Mouse (Mus musculus): ENCODE data around the gene Josd2. TPM values are rescaled to one million over a fixed set of nuclear protein-coding genes. Genes with fewer than 3 reads are reported as not detected.

The Josd2 gene
- polyA plus RNA-seq, 1 experiment from 2014 or later, result 61.8 TPM

- no peak overlapping the region for H3K27ac ChIP-seq (ENCODE audit: low read length)
- H3K27me3 ChIP-seq (replicated peaks; ENCODE audit: control insufficient read depth, insufficient read depth, low read length), result no peaks in the 10 kb centered on the region
- no peak overlapping the region for H3K9ac ChIP-seq (replicated peaks; ENCODE audit: low read depth, low read length)
- peaks cover 44% of the 10 kb centered on the region for H3K36me3 ChIP-seq (ENCODE audit: control insufficient read depth, insufficient read depth)
- no peak overlapping the region for H3K4me3 ChIP-seq (replicated peaks; ENCODE audit: low read length)
- H3K4me1 ChIP-seq (replicated peaks; ENCODE audit: control insufficient read depth, insufficient read depth, low read length), result peaks cover 28% of the 10 kb centered on the region
- no peak for ATAC-seq
- 83% methylated on average over 57 of the region's 57 CpGs for WGBS
- H3K9me3 ChIP-seq (ENCODE audit: control insufficient read depth, low read length), result no peaks in the 10 kb centered on the region
- H3K4me2 ChIP-seq (ENCODE audit: low read length), result no peak overlapping the region
These were observed 6.1 kb upstream of the Josd2 start for GRCm38 (mm10) chr7:44461503-44462217.

GRCm38 (mm10) chr7:44462218-44463055 is 5.3 kb upstream of the Josd2 start:
- Histone ChIP-seq H3K27ac (ENCODE audit: low read length) (no peak overlapping the region), H3K4me1 (replicated peaks; ENCODE audit: control insufficient read depth, insufficient read depth, low read length) (peaks cover 30% of the 10 kb centered on the region), H3K9me3 (ENCODE audit: control insufficient read depth, low read length) (no peaks in the 10 kb centered on the region), H3K27me3 (replicated peaks; ENCODE audit: control insufficient read depth, insufficient read depth, low read length) (no peaks in the 10 kb centered on the region), H3K4me3 (replicated peaks; ENCODE audit: low read length) (no peak overlapping the region), H3K4me2 (ENCODE audit: low read length) (no peak overlapping the region), H3K9ac (replicated peaks; ENCODE audit: low read depth, low read length) (no peak overlapping the region), H3K36me3 (ENCODE audit: control insufficient read depth, insufficient read depth) (peaks cover 37% of the 10 kb centered on the region)
- no peak for ATAC-seq
- WGBS, result 38% methylated on average over 72 of the region's 77 CpGs

- ATAC-seq, result no peak
- no peak overlapping the region for H3K9ac ChIP-seq (replicated peaks; ENCODE audit: low read depth, low read length)
- peaks cover 33% of the 10 kb centered on the region for H3K36me3 ChIP-seq (ENCODE audit: control insufficient read depth, insufficient read depth)
- WGBS, result 54% methylated on average over 8 of the region's 8 CpGs
- no peak overlapping the region for H3K4me3 ChIP-seq (replicated peaks; ENCODE audit: low read length)
- H3K4me1 ChIP-seq (replicated peaks; ENCODE audit: control insufficient read depth, insufficient read depth, low read length), result peaks cover 32% of the 10 kb centered on the region
- H3K27ac ChIP-seq (ENCODE audit: low read length), result no peak overlapping the region
- no peak overlapping the region for H3K4me2 ChIP-seq (ENCODE audit: low read length)
- H3K9me3 ChIP-seq (ENCODE audit: control insufficient read depth, low read length), result no peaks in the 10 kb centered on the region
- H3K27me3 ChIP-seq (replicated peaks; ENCODE audit: control insufficient read depth, insufficient read depth, low read length), result no peaks in the 10 kb centered on the region
These were observed 4.7 kb upstream of the Josd2 start for GRCm38 (mm10) chr7:44463056-44463425.

- ATAC-seq, result no peak
- no peak overlapping the region for H3K4me2 ChIP-seq (ENCODE audit: low read length)
- peak overlapping the region; percentile 82 for H3K27ac ChIP-seq (ENCODE audit: low read length)
- 80% methylated on average over 10 of the region's 10 CpGs for WGBS
- peaks cover 37% of the 10 kb centered on the region for H3K4me1 ChIP-seq (replicated peaks; ENCODE audit: control insufficient read depth, insufficient read depth, low read length)
- H3K4me3 ChIP-seq (replicated peaks; ENCODE audit: low read length), result no peak overlapping the region
- H3K27me3 ChIP-seq (replicated peaks; ENCODE audit: control insufficient read depth, insufficient read depth, low read length), result no peaks in the 10 kb centered on the region
- peaks cover 27% of the 10 kb centered on the region for H3K36me3 ChIP-seq (ENCODE audit: control insufficient read depth, insufficient read depth)
- H3K9me3 ChIP-seq (ENCODE audit: control insufficient read depth, low read length), result no peaks in the 10 kb centered on the region
- 0 out of 2 replicates have a peak overlapping the region, but pooled peaks have one; percentile 29 for H3K9ac ChIP-seq (replicated peaks; ENCODE audit: low read depth, low read length)
These were observed 4.1 kb upstream of the Josd2 start for GRCm38 (mm10) chr7:44463556-44464225.

GRCm38 (mm10) chr7:44464511-44464910 is 3.3 kb upstream of the Josd2 start:
- WGBS, result 6% methylated on average over 4 of the region's 4 CpGs
- Histone ChIP-seq H3K27ac (ENCODE audit: low read length) (peak overlapping the region; percentile 82), H3K9ac (replicated peaks; ENCODE audit: low read depth, low read length) (peak overlapping the region; percentile 29), H3K27me3 (replicated peaks; ENCODE audit: control insufficient read depth, insufficient read depth, low read length) (no peaks in the 10 kb centered on the region), H3K4me1 (replicated peaks; ENCODE audit: control insufficient read depth, insufficient read depth, low read length) (peaks cover 44% of the 10 kb centered on the region), H3K36me3 (ENCODE audit: control insufficient read depth, insufficient read depth) (peaks cover 26% of the 10 kb centered on the region), H3K4me3 (replicated peaks; ENCODE audit: low read length) (no peak overlapping the region), H3K4me2 (ENCODE audit: low read length) (peak overlapping the region; percentile 13; the same call in 1 of the 2 replicates), H3K9me3 (ENCODE audit: control insufficient read depth, low read length) (no peaks in the 10 kb centered on the region)
- no peak for ATAC-seq

GRCm38 (mm10) chr7:44465111-44465510 is 2.7 kb upstream of the Josd2 start, which contains the start of gene Aspdh:
Gene Aspdh, plus strand, starts transcription at chr7:44465391.
- H3K4me1 ChIP-seq (replicated peaks; ENCODE audit: control insufficient read depth, insufficient read depth, low read length), result peaks cover 46% of the 10 kb centered on the region
- H3K9ac ChIP-seq (replicated peaks; ENCODE audit: low read depth, low read length), result peak within 1 kb of the TSS; percentile 29
- ATAC-seq, result no peak
- 43% methylated on average over 2 of the region's 2 CpGs for WGBS
- H3K27me3 ChIP-seq (replicated peaks; ENCODE audit: control insufficient read depth, insufficient read depth, low read length), result no peaks in the 10 kb centered on the region
- H3K4me2 ChIP-seq (ENCODE audit: low read length), result peak within 1 kb of the TSS; percentile 13; the same call in 1 of the 2 replicates
- H3K9me3 ChIP-seq (ENCODE audit: control insufficient read depth, low read length), result no peaks in the 10 kb centered on the region
- no peak within 1 kb of the TSS for H3K4me3 ChIP-seq (replicated peaks; ENCODE audit: low read length)
- peak within 1 kb of the TSS; percentile 82 for H3K27ac ChIP-seq (ENCODE audit: low read length)
- peaks cover 26% of the 10 kb centered on the region for H3K36me3 ChIP-seq (ENCODE audit: control insufficient read depth, insufficient read depth)

GRCm38 (mm10) chr7:44466006-44466887 is 1.5 kb upstream of the Josd2 start:
- Histone ChIP-seq H3K9me3 (ENCODE audit: control insufficient read depth, low read length) (no peaks in the 10 kb centered on the region), H3K27ac (ENCODE audit: low read length) (peak overlapping the region; percentile 28), H3K4me2 (ENCODE audit: low read length) (no peak overlapping the region), H3K9ac (replicated peaks; ENCODE audit: low read depth, low read length) (no peak overlapping the region), H3K36me3 (ENCODE audit: control insufficient read depth, insufficient read depth) (peaks cover 20% of the 10 kb centered on the region), H3K27me3 (replicated peaks; ENCODE audit: control insufficient read depth, insufficient read depth, low read length) (no peaks in the 10 kb centered on the region), H3K4me1 (replicated peaks; ENCODE audit: control insufficient read depth, insufficient read depth, low read length) (peaks cover 46% of the 10 kb centered on the region), H3K4me3 (replicated peaks; ENCODE audit: low read length) (no peak overlapping the region)
- ATAC-seq, result no peak
- 77% methylated on average over 10 of the region's 10 CpGs for WGBS

- Histone ChIP-seq H3K27ac (ENCODE audit: low read length) (peak overlapping the region; percentile 76), H3K4me1 (replicated peaks; ENCODE audit: control insufficient read depth, insufficient read depth, low read length) (peaks cover 46% of the 10 kb centered on the region), H3K4me2 (ENCODE audit: low read length) (no peak overlapping the region), H3K4me3 (replicated peaks; ENCODE audit: low read length) (no peak overlapping the region), H3K9ac (replicated peaks; ENCODE audit: low read depth, low read length) (no peak overlapping the region), H3K27me3 (replicated peaks; ENCODE audit: control insufficient read depth, insufficient read depth, low read length) (no peaks in the 10 kb centered on the region), H3K36me3 (ENCODE audit: control insufficient read depth, insufficient read depth) (peaks cover 14% of the 10 kb centered on the region; the same call in 1 of the 2 replicates), H3K9me3 (ENCODE audit: control insufficient read depth, low read length) (no peaks in the 10 kb centered on the region)
- 79% methylated on average over 16 of the region's 16 CpGs for WGBS
- no peak for ATAC-seq
These were observed 880 bp upstream of the Josd2 start for GRCm38 (mm10) chr7:44466888-44467311.
